8 mouse cellular contexts compared by ENCODE assay signal in the genomic region with DNA sequence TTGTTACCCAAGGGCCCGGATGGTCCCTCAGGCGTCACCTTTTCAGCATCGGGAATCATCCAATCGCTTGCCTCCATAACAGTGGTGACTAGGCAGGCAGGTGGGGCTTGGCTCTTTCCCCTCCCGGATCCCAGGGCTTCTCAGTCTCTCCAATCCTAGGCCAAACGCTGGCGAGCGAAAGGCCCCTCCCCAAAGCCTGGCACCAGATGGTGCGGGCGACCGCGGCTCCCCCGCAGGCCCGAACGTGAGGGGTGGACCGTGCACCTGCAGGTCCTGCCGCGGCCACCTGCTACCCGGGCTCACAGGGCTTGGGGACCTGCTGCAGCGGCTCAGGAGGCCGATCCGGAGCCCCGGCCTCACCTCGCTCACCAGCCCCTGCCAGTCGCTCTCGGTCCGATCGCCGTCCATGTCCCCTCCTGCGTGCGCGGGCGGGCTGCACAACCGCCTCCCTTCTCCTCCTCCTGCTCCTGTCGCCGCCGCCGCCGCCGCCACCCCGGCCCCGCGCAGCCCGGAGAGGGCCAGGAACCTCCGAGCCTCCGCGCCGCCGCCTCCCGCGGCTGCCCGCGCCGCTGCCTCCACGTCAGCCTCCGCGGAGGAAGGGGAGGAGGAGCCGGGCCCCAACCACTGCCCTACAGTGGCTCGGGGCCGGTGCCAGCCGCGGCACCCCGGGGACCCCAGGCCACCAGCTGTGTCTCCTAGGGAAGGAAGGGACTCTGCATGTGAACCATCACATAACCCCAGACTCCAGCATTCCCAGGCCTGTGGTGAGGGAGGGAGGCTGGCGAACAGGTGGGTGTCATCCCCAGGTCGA. TPM values are rescaled to one million over a fixed set of nuclear protein-coding genes. Genes with fewer than 3 reads are reported as not detected.
DNase-seq lines count a peak whose midpoint lies in the region; ATAC-seq lines count a peak whose summit lies in the region.

A gene (minus strand): TSS at position 531 of the 811 bp plus-strand sequence.

- H3K27ac ChIP-seq in hindbrain, embryonic 13.5 days: peak within 1 kb of the TSS; percentile 91
- H3K27ac ChIP-seq in lung, embryonic 15.5 days: peak within 1 kb of the TSS; percentile 44

- H3K4me1 ChIP-seq in hindbrain, embryonic 13.5 days (replicated peaks): peaks cover 16% of the 10 kb centered on the region
- H3K4me1 ChIP-seq in lung, embryonic 15.5 days: peaks cover 10% of the 10 kb centered on the region

- peak within 1 kb of the TSS; percentile 84 for H3K4me2 ChIP-seq in hindbrain, embryonic 13.5 days
- peak within 1 kb of the TSS; percentile 82 for H3K4me2 ChIP-seq in lung, embryonic 15.5 days

- peak within 1 kb of the TSS; percentile 90 for H3K9ac ChIP-seq in hindbrain, embryonic 13.5 days
- peak within 1 kb of the TSS; percentile 52 for H3K9ac ChIP-seq in lung, embryonic 15.5 days

- DNase-seq in adrenal gland, adult (ENCODE audit: inconsistent age in 2 of 2, low spot score in 1 of 2): peak; percentile 83 to 92
- peak; percentile 83 to 88 for DNase-seq in cerebellum, postnatal 36 days
- DNase-seq in gastrocnemius, adult 18-20 months (ENCODE audit: low spot score): peak; percentile 32
- DNase-seq in layer of hippocampus, postnatal 14 days (ENCODE audit: low spot score in 2 of 2): peak; percentile 81 to 84
- peak; percentile 39 for DNase-seq in retina, adult 2 months (ENCODE audit: low read depth, low spot score)
- DNase-seq in urinary bladder, postnatal 36 days (ENCODE audit: low spot score in 2 of 2): peak; percentile 59 to 69

- ATAC-seq in hindbrain, embryonic 13.5 days (ENCODE audit: low FRiP score): peak; percentile 96
- peak; percentile 88 for ATAC-seq in lung, embryonic 15.5 days (ENCODE audit: borderline replicate concordance, extremely low read depth, low FRiP score, low TSS enrichment)

- WGBS in hindbrain, embryonic 13.5 days: 1% methylated on average over 57 of the region's 65 CpGs
- under 1% methylated on average over 57 of the region's 65 CpGs for WGBS in lung, embryonic 15.5 days

- H3K4me3 ChIP-seq in hindbrain, embryonic 13.5 days: peak within 1 kb of the TSS; percentile 75
- H3K4me3 ChIP-seq in lung, embryonic 15.5 days: peak within 1 kb of the TSS; percentile 54

- H3K36me3 ChIP-seq in hindbrain, embryonic 13.5 days: no peaks in the 10 kb centered on the region
- no peaks in the 10 kb centered on the region for H3K36me3 ChIP-seq in lung, embryonic 15.5 days

- no peaks in the 10 kb centered on the region for H3K9me3 ChIP-seq in hindbrain, embryonic 13.5 days
- H3K9me3 ChIP-seq in lung, embryonic 15.5 days: no peaks in the 10 kb centered on the region

- 0 out of 2 replicates have a peak, but pooled peaks cover 8% of the 10 kb centered on the region for H3K27me3 ChIP-seq in hindbrain, embryonic 13.5 days
- 0 out of 2 replicates have a peak, but pooled peaks cover 2% of the 10 kb centered on the region for H3K27me3 ChIP-seq in lung, embryonic 15.5 days

RNA-seq across cellular contexts. Expression of the gene that starts here (rescaled TPM):
- total RNA-seq in gastrocnemius, adult 18-20 months (2021): 1 to 10 TPM in 1 of 2 experiments, under 1 TPM in 1; 0.68 to 1.3 TPM
- 9.1 and 10.2 TPM in 2 replicates for polyA plus RNA-seq in hindbrain, embryonic 13.5 days (2015; fragmentation: Nextera tagmentation; extraction: Ambion mirVana)
- total RNA-seq in layer of hippocampus, postnatal 14 days (2021): 10 to 100 TPM; 40.4 to 44.9 TPM
- 3.3 TPM in 2 replicates for polyA plus RNA-seq in lung, embryonic 15.5 days (2015; fragmentation: Nextera tagmentation; extraction: Ambion mirVana)

Comparison
In these comparisons a context has a peak if more than half of its experiments do, and no peak if none do; other contexts are left out.
1. Peak in every context shown above with its lines: DNase-seq, ATAC-seq, H3K4me3 ChIP-seq and H3K27ac ChIP-seq.
2. RNA of the gene that starts here (total RNA-seq): 40.4 to 44.9 TPM in layer of hippocampus, postnatal 14 days; 0.68 to 1.3 TPM in gastrocnemius, adult 18-20 months; every median in the first group is over 10 times any median in the second.
3. DNase-seq: peak in every context shown above with its lines; median percentile 88 in adrenal gland, adult; 86 in cerebellum, postnatal 36 days; 82 in layer of hippocampus, postnatal 14 days; 64 in urinary bladder, postnatal 36 days; 39 in retina, adult 2 months; 32 in gastrocnemius, adult 18-20 months.